Mouse (Mus musculus): Measurements from ENCODE around the gene Ppif.

DNA sequence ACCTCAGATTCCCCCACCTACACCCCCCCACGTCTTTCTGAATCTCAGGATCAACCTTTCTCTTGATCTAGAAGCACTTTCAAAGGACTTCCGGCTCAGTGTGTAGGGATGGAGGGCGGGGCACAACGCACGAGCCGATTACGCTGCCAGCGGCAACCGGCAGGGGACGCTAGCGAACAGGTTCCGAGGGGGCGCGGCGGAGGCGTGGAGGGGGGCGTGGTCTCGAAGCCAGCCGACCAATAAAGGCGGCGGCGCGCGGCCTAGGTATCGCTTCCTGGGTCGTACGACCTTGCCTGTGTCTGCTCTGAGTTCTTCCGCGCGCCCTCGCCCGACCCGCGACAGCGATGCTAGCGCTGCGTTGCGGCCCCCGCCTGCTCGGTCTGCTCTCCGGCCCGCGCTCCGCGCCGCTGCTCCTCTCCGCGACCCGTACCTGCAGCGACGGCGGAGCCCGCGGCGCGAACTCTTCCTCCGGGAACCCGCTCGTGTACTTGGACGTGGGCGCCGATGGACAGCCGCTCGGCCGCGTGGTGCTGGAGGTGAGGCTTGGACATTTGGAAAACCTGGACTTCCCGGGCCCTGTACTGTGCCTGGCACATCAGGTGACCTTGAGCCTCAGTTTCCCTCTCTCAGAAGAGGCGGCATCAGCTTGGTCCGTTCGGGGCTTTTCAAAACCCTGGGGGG is at the start of gene Ppif:
- TF ChIP-seq EP300 (IDR thresholded peaks at IDR 0.05; ENCODE audit: insufficient read depth, low read depth, low read length) (peak; percentile 71; the same call in 1 of the 2 replicates), CTCF (IDR thresholded peaks at IDR 0.05) (peak; percentile 93)
